Mouse (Mus musculus) gastrocnemius, adult 2 months (tissue): ENCODE results near the gene Tenm2. TPM values are rescaled to one million over a fixed set of nuclear protein-coding genes. Genes with fewer than 3 reads are reported as not detected.

Experiments used
- DNase-seq: peaks from one replicate; pipeline ENCODE4 v3.0.0; 2022
- H3K27ac ChIP-seq: fragments of 200-600 bp; 2 replicates; pipeline ENCODE4 v1.8.1; 2022; ENCODE audit warnings: mild to moderate bottlenecking
- H3K4me3 ChIP-seq: fragments of 200-600 bp; 2 replicates; pipeline ENCODE4 v1.8.1; 2022; ENCODE audit warnings: mild to moderate bottlenecking, moderate library complexity
- CTCF ChIP-seq: fragments of 200-600 bp; IDR thresholded peaks from 2 replicates; pipeline ENCODE4 v1.8.1; 2022; ENCODE audit warnings: antibody characterized with exemption, mild to moderate bottlenecking, moderate library complexity
- intact Hi-C: fragments of 180-260 bp; cut with DNase I; formaldehyde crosslinking; loops from one replicate; pipeline ENCODE4 v1.15.1; 2025
- total RNA-seq, 2 experiments: library from RNA; stranded (reverse); gene quantifications; 2 replicates each; pipeline ENCODE4 v1.2.3; 2021

Tenm2 gene
- total RNA-seq, 2 experiments from 2014 or later: 0.42 to 0.43 TPM

- intact Hi-C loops: no loop called here
- DNase-seq: no peak
- TF ChIP-seq CTCF: no peak
- H3K4me3 ChIP-seq: no peak overlapping the region
- H3K27ac ChIP-seq: no peak overlapping the region
Measured at GRCm38 (mm10) chr11:36327243-36327642, 908.5 kb downstream of the Tenm2 start.

- TF ChIP-seq CTCF: no peak
Measured at GRCm38 (mm10) chr11:36309317-36309716, 926.4 kb downstream of the Tenm2 start.

GRCm38 (mm10) chr11:36307276-36307675 lies 928.5 kb downstream of the Tenm2 start:
- Histone ChIP-seq H3K4me3 (no peak overlapping the region), H3K27ac (no peak overlapping the region)
- TF ChIP-seq CTCF: no peak
- no peak for DNase-seq
- intact Hi-C loops: no loop called here

More at GRCm38 (mm10) chr11:36309317-36309716, 926.4 kb downstream of the Tenm2 start:
- Histone ChIP-seq H3K27ac (no peak overlapping the region), H3K4me3 (no peak overlapping the region)
- intact Hi-C loops: no loop called here
- DNase-seq: no peak

- intact Hi-C loops: no loop called here
- H3K27ac ChIP-seq: no peak overlapping the region
- no peak for TF ChIP-seq CTCF
- no peak for DNase-seq
- no peak overlapping the region for H3K4me3 ChIP-seq
Measured at GRCm38 (mm10) chr11:36305348-36305950, 930.3 kb downstream of the Tenm2 start.

GRCm38 (mm10) chr11:36302913-36303371 lies 932.8 kb downstream of the Tenm2 start:
- H3K27ac ChIP-seq: no peak overlapping the region
- TF ChIP-seq CTCF: no peak
- no peak overlapping the region for H3K4me3 ChIP-seq
- no peak for DNase-seq
- intact Hi-C loops: no loop called here

- no peak for DNase-seq
- Histone ChIP-seq H3K4me3 (peak overlapping the region; percentile 11; the same call in 1 of the 2 replicates), H3K27ac (no peak overlapping the region)
- intact Hi-C loops: no loop called here
- TF ChIP-seq CTCF: no peak
Measured at GRCm38 (mm10) chr11:36302096-36302495, 933.7 kb downstream of the Tenm2 start.

- no peak for TF ChIP-seq CTCF
- no peak overlapping the region for H3K4me3 ChIP-seq
- DNase-seq: no peak
- intact Hi-C loops: no loop called here
- H3K27ac ChIP-seq: no peak overlapping the region
Measured at GRCm38 (mm10) chr11:36296568-36296967, 939.2 kb downstream of the Tenm2 start.

DNA sequence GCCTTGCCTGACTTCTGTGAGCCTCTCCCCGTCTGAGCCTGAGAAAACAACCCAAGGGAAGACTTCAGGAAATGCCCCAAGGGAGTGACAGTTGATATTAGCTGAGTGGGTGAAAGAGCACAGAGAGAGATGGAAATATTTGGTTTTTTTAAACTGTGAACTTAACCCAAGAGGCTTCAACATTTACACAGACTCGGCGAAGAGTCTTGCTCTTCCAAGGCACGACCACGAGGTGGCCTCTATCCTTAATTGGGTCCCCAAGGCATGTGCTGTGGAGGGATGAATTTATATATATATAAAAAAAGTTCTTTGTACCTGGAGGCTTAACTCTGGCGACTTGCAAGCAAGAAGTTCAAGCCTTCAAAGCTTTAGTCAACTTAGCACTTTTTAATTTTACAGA lies 943.6 kb downstream of the Tenm2 start:
- no peak for DNase-seq
- H3K4me3 ChIP-seq: no peak overlapping the region
- peak; percentile 9; the same call in 1 of the 2 replicates for TF ChIP-seq CTCF
- no peak overlapping the region for H3K27ac ChIP-seq
- intact Hi-C loops: no loop called here

GRCm38 (mm10) chr11:36286246-36286645 lies 949.5 kb downstream of the Tenm2 start:
- intact Hi-C loops: no loop called here
- DNase-seq: no peak
- no peak overlapping the region for H3K27ac ChIP-seq
- TF ChIP-seq CTCF: no peak
- H3K4me3 ChIP-seq: no peak overlapping the region

DNA sequence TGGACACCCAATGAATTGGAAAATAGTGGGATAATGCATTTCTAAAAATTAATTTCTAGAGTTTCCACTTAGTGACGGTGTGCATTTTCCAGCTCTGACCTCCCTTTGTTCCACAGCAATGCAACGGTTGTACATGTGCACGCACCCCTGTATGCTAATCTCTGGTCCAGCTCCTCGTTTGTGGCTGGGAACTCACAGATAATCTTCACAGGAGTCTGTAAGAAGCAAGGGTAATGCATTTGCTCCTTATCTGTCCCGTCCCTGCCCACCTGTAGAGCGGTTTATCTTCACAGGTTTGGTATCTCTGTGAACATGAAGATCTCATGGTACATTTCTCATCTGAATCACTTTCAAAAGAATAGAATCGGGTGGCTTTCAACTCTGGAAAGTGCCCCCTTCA lies 955.2 kb downstream of the Tenm2 start:
- TF ChIP-seq CTCF: no peak
- no peak for DNase-seq

DNA sequence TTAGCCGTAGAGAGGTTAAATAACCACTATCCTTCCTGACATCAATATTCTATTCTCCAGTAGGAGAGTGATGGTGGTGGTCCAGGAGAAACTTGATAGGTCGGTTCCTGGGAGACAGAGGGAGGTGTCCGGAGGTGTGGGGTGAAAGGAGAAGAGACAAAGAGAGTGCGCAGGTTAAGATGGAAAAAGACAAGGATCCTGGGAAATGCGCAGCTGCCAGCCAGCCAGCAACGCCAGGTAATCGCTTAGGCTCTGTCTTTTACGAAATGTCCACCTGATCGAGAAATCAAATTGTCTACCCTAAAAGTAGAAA lies 957.9 kb downstream of the Tenm2 start:
- no peak overlapping the region for H3K4me3 ChIP-seq
- intact Hi-C loops: no loop called here
- no peak for TF ChIP-seq CTCF
- no peak overlapping the region for H3K27ac ChIP-seq
- DNase-seq: no peak

More for the DNA sequence above, 955.2 kb downstream of the Tenm2 start:
- intact Hi-C loops: no loop called here
- H3K27ac ChIP-seq: no peak overlapping the region
- no peak overlapping the region for H3K4me3 ChIP-seq

- Histone ChIP-seq H3K4me3 (peak overlapping the region; percentile 44), H3K27ac (no peak overlapping the region)
- intact Hi-C loops: no loop called here
- DNase-seq: no peak
- no peak for TF ChIP-seq CTCF
Measured at GRCm38 (mm10) chr11:36277192-36277902, 958.4 kb downstream of the Tenm2 start.

DNA sequence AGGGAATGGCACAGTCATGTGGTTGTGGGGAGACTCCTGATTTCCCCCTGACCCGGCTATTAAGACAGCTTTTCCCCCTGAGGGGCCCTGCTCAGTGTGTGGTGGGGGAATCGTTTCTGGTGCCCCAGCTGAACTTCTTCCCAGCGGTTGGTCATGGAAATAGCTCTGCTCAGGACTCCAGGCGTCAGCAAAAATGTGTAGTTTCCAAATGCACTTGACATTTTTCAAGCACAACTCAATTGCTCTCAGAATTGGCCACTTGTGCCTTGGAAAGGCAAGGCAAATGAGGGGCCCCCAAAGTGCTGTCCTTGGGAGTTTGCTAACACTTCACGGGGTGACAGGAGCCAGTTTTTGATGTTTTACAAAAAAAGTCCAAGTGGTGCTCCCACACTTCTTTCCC lies 959.7 kb downstream of the Tenm2 start:
- DNase-seq: no peak
- Histone ChIP-seq H3K27ac (no peak overlapping the region), H3K4me3 (no peak overlapping the region)
- intact Hi-C loops: no loop called here
- TF ChIP-seq CTCF: no peak

GRCm38 (mm10) chr11:36272149-36272548 lies 963.6 kb downstream of the Tenm2 start:
- Histone ChIP-seq H3K4me3 (no peak overlapping the region), H3K27ac (no peak overlapping the region)
- TF ChIP-seq CTCF: no peak
- DNase-seq: no peak
- intact Hi-C loops: no loop called here
